ENCODE assay signal across 9 mouse cellular contexts in genomic region chr8:46811021-46811622, GRCm38 (mm10).
DNase-seq lines count a peak whose midpoint lies in the region; ATAC-seq and TF ChIP-seq lines count a peak whose summit lies in the region.
"Had no signal": no experiment of that assay in that cellular context is flagged by ENCODE, and none has a peak within 500 bp of the region (broad histone marks: within the 10 kb centered on the region; RNA-seq: fewer than 3 reads in every experiment).

No protein-coding gene starts in this region.

- H3K27ac ChIP-seq in intestine, postnatal 0 days (ENCODE audit: low read depth, low read length) = peak overlapping the region; percentile 73
- no peak overlapping the region for H3K27ac ChIP-seq in neural tube, embryonic 15.5 days (replicated peaks)

- TF ChIP-seq CTCF in intestine, postnatal 0 days (IDR thresholded peaks at IDR 0.05; ENCODE audit: low read depth) = no peak

- no peaks in the 10 kb centered on the region for H3K27me3 ChIP-seq in intestine, postnatal 0 days (replicated peaks; ENCODE audit: control insufficient read depth, insufficient read depth, low read length)
- no peaks in the 10 kb centered on the region for H3K27me3 ChIP-seq in neural tube, embryonic 15.5 days (replicated peaks)

- H3K4me3 ChIP-seq in intestine, postnatal 0 days (ENCODE audit: low read depth, low read length) = no peak overlapping the region
- H3K4me3 ChIP-seq in neural tube, embryonic 15.5 days (replicated peaks) = no peak overlapping the region

- peak overlapping the region; percentile 32 for H3K4me2 ChIP-seq in intestine, postnatal 0 days (replicated peaks; ENCODE audit: low read depth)
- no peak overlapping the region for H3K4me2 ChIP-seq in neural tube, embryonic 15.5 days

- DNase-seq in lung, adult 18-20 months = peak; percentile 49 to 69
- no peak for DNase-seq in lung, postnatal 14 days
- peak; percentile 62 to 84 for DNase-seq in right cerebral cortex, postnatal 36 days (ENCODE audit: low spot score in 2 of 2)
- DNase-seq in ovary, adult 18-20 months (ENCODE audit: low spot score) = no peak
- no peak for DNase-seq in kidney, postnatal 25 days
- DNase-seq: thymus, adult 2 months had no signal

- H3K4me1 ChIP-seq in intestine, postnatal 0 days (replicated peaks; ENCODE audit: control insufficient read depth, insufficient read depth, low read length) = no peaks in the 10 kb centered on the region; the same call in 1 of the 2 replicates
- no peaks in the 10 kb centered on the region for H3K4me1 ChIP-seq in neural tube, embryonic 15.5 days

- peak; percentile 72 for ATAC-seq in common myeloid progenitor, adult 5-6 weeks (replicated peaks; ENCODE audit: low read depth, poor library complexity, severe bottlenecking)
- peak; percentile 96 for ATAC-seq in intestine, postnatal 0 days
- ATAC-seq in neural tube, embryonic 15.5 days (ENCODE audit: low FRiP score) = no peak; the same call in 1 of the 2 replicates

- H3K9me3 ChIP-seq in intestine, postnatal 0 days (ENCODE audit: control insufficient read depth) = no peaks in the 10 kb centered on the region
- H3K9me3 ChIP-seq in neural tube, embryonic 15.5 days (replicated peaks) = 0 out of 2 replicates have a peak, but pooled peaks cover 4% of the 10 kb centered on the region

- H3K9ac ChIP-seq in intestine, postnatal 0 days (ENCODE audit: low read depth, low read length) = no peak overlapping the region
- no peak overlapping the region for H3K9ac ChIP-seq in neural tube, embryonic 15.5 days (replicated peaks)

- 40% methylated on average over 11 of the region's 11 CpGs for WGBS in intestine, postnatal 0 days
- WGBS in neural tube, embryonic 15.5 days = 84% methylated on average over 11 of the region's 11 CpGs

- peaks cover 42% of the 10 kb centered on the region for H3K36me3 ChIP-seq in intestine, postnatal 0 days (ENCODE audit: control insufficient read depth, insufficient read depth)
- H3K36me3 ChIP-seq in neural tube, embryonic 15.5 days = peaks cover 29% of the 10 kb centered on the region

Comparison
In these comparisons a context has a peak if more than half of its experiments do, and no peak if none do; other contexts are left out.
1. DNase-seq: peak in lung, adult 18-20 months (2 of 2) and right cerebral cortex, postnatal 36 days (2 of 2); none in lung, postnatal 14 days (single experiment), ovary, adult 18-20 months (single experiment) and kidney, postnatal 25 days (0 of 2).